Mouse (Mus musculus): ENCODE data around the gene Ankrd13b. TPM values are rescaled to one million over a fixed set of nuclear protein-coding genes. Genes with fewer than 3 reads are reported as not detected.

Gene Ankrd13b
- total RNA-seq, 2 experiments from 2014 or later, result 3.8 TPM; not detected in 1

DNA sequence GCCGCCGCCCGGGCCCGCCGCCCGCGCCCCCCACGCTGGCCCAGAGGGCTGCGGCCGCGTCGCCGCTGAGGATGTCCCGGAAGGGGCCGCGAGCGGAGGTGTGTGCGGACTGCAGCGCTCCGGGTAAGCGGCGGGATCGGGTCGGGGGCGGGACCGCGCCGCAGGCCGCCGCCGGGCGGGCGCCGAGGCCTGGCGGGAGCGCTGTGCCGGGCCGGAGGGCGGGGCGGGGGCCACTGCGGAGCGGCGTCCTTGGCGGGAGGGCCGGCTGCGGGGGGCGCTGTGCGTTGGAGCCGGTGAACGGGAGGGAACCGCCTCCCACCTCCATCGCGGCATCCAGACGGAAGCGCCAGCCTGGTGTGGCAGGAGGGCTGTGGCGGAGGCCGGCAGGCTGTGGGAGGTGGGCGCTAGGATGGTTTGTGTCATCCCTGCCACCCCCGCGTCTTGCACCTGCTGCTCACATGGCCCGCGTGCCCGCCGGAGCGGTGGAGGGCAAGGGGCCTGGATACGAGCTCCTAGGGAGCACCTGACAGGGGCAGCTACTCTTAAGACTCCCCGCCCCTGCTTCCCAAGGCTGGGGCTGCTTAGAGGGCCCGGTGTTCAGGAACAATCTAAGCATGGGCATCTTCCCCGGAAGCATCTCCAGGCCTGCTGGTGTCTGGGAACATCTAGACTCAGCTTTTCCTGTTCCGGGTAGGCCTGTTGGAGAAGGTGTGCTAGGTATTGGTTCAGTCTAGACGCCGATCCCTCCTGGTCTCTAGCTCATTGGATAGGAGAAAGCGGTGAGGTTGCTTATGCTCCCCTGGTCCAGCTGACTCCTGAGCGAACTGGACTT lies 4.2 kb upstream of the Ankrd13b start, which contains the start of gene Git1:
Git1 (plus strand) TSS at position 51 of the 832 bp plus-strand sequence.
- no peak for ATAC-seq (replicated peaks; ENCODE audit: low FRiP score, poor library complexity, severe bottlenecking)

DNA sequence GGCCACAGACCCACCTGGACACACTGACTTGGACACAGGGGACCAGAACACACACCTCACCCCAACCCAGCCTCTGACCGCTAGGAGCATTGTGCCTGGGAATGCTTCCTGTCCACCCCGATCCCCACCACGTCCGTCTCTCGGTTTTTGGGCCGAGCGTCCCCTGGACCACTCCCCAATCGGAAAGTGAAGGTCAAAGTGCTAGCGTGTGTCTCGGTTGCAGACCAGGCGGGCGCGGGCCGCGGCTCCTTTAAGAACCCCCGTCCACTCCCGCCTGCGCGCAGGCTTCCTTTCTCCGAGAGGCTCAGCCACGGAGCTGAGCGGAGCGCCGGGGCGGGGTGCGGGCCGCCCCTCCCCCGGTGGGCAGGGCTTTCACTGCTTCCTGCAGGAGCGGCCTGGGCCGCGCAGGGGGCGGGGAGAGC lies 3.4 kb upstream of the Ankrd13b start:
- ATAC-seq (replicated peaks; ENCODE audit: low FRiP score, poor library complexity, severe bottlenecking), result peak; percentile 86

DNA sequence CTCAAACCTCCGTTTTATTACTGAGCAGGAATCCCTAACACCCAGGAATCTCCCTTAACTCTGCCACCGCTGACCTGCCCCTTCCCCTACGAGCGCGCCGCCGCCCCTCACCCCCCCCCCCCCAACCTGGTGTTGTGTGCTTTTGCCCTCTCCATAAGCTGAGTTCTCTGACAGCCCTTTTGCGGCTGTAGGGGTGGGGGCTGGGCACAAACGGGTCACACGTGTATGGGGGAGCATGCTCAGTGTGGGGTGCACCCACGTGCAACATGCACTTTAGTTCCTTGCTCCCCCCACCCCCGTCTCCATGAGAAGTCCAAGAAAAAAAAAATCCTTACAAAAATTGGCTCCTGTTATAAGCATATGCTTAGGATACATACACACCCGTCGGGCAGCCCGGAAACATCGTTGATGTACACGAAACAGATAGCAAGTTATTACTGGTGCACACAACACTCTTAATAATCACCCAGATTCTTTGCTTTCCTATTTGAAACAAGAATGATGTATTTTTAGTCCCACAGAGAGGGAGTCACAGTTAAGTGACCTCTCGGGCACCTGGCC lies 2.9 kb upstream of the Ankrd13b start:
- no peak for ATAC-seq (replicated peaks; ENCODE audit: low FRiP score, poor library complexity, severe bottlenecking)

DNA sequence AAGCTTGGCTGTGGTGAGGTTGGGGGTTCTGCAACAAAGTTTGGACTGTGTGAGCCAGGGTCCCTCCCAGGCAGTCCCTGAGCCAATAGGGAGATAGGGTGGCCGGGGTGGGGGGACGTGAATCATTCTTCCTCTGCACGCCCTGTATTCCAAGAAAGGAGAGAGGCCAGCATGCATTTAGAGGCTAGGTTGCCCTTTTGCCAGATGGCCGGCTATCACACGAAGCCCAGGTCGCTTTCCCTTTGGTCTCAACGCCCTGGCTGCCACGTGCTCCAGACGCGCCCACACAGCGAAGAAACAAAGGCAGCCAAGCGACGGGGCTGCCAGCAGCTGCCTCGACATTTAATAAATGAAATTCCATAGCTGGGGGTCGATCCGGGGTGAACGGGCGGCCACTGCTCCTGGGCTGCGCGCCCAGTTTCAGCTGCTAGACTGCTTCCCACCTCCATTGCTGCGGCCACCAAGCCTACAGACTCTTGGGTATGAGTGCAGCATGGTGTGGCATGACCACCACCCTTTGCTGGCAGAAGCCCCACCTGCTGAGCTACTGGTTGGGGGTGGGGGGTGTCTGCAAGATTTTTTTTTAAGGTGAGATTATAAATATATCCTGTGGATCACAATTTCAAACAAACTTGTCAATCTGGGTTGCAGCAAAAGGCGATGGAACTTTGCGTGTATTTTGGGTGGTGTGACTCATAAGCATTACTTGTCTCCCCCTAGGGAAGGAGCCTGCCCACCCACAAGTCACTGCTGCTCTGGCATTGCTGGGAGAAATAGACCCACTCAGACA lies 2.2 kb upstream of the Ankrd13b start:
- no peak for ATAC-seq (replicated peaks; ENCODE audit: low FRiP score, poor library complexity, severe bottlenecking)

DNA sequence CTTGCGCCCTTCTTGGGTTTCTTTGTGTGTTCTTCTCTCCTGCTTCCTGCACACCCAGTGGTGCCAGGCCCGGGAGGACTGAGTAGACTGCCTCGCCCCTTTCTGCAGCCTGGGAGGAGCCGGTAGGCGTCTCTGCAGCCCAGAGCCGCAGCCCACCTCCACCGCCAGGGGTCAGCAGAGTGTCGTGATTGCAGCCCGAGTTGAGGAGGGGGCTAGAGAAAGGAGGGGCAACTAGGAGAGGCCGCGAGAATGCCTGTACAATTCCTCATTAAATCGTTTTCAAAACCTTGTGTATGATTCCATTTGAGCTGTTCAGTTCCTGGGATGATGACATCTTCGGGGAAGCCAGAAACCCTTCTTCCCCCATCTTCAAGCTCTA lies 1.6 kb upstream of the Ankrd13b start:
- peak; percentile 76 for ATAC-seq (replicated peaks; ENCODE audit: low FRiP score, poor library complexity, severe bottlenecking)

DNA sequence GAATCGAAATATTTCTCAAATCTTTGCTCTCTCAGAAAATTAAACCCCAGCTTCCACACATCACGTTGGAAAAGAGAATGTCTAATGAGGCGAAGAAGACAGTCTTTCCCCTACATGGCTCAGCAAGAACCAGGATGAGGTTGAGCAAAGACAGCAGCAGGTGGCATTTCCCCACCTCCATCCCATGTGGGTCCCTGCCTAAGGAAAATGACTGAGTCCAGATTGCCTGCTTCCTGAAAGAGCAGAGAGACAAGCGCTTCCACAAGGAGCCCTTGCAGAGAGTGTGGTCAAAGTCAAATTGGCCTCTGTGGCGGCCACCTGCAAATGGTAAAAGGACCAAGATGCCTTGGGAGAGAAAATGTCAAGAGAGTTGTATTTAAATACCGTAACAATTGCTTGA lies 973 bp upstream of the Ankrd13b start:
- ATAC-seq (replicated peaks; ENCODE audit: low FRiP score, poor library complexity, severe bottlenecking), result no peak

DNA sequence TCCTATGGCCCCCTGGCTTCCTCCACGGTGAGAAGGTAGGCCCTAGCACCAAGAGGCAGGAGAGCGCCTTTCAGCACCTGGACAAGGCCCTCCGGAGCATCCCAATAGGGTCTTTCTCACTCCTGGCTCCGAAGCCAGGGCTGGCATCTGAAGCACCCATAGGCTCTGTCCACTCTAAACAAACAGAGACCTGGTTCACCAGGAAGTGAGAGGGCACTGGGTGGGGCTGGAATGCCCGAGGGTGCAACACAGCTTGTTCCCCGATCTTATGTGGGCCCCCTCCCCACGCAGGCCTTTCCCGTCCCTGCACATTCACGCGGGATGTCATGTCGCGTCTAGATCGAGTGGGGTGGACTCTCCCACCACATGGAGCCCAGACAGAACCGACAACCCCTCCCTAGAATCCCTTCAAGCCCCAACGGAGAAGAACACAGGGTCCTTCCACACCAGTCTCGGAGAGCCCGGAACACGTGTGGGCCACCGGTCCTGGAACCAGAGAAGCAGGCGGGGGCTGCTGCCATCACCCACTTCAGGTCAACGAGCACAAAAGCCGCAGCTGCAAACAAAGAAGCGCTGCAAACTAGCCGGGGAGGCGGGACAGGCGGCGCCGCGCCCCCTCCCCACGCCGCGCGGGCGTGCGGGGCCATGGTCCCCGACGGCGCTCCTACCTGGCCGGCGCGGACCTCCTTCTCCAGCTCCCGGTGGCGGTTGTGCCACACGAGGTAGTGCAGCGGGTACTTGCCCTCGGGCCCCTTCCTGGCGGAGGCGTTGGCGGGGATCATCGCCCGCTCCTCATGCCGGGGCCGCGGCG lies 502 bp downstream of the Ankrd13b start:
- no peak for ATAC-seq (replicated peaks; ENCODE audit: low FRiP score, poor library complexity, severe bottlenecking)

DNA sequence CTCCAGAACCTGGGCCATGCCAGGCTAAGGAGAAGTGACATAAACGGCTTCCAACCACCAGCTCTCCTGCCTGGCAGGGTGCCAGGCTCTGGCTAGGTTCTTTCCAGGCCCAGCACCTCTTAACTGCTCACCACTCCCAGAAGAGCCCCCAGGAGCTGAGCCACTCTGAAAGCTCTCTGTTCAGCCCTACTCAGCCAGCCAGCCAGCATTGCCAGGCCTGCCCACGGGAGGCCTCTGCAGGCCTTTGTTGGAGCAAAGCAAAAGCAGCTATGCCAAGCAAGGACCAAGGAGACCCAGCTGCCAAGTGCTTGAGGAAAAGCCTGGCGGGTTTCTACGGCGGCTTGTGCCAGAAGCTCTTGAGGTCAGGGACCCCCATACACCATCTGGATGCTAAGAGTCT lies 2.7 kb downstream of the Ankrd13b start:
- no peak for ATAC-seq (replicated peaks; ENCODE audit: low FRiP score, poor library complexity, severe bottlenecking)

DNA sequence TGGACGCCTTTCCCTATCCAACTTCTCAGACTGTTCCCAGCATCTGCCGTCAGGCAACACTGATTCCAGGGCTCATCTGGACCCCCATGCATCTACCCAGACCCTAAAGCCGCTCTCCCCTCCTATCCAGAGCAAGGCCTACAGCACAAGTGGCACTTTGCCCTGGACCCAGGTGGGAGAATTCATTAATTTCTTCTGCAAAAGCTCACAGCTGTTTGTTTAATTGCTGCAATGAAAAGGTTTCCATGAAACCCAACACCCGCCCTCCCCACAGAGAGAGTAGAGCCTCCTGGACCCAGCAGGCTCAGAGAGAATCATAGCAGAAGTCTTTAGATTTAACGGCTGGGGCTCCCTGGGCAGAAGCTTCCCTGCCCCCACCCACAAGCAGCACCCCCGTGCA lies 4.2 kb downstream of the Ankrd13b start:
- ATAC-seq (replicated peaks; ENCODE audit: low FRiP score, poor library complexity, severe bottlenecking), result no peak

DNA sequence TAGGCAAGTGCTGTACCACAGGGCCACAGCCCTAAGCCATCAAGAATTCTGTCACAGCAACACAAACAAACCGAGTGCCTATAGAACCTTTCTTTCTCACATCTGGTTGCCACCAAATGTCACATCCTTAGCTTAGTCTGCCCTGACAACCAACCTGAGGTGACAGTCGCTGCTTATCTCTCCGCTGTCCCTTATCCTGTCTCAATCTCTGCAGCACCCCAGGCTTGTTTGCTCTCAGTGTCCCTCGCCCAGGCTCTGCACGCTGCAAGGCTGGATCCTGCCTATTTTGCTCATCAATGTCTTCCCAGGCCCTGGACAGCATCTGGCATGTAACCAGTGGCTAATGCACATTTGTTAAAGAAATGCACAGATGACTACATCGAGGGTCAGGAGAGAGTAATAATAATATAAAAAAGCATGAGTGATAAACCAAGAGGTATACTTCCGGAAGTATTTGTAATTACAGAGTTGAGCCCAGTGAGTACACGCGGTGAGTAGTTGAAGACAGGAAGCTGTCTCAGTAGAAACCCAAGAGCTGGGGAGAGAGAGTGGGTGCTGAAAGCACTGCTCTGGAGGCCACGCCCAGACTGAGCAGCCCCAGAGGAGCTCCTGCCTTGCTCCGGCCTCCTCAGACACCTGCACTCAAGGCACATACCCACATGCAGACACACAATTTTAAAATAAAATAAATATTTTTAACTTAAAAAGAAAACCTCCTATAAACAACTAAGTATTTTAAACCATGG lies 5.8 kb downstream of the Ankrd13b start:
- no peak for ATAC-seq (replicated peaks; ENCODE audit: low FRiP score, poor library complexity, severe bottlenecking)

DNA sequence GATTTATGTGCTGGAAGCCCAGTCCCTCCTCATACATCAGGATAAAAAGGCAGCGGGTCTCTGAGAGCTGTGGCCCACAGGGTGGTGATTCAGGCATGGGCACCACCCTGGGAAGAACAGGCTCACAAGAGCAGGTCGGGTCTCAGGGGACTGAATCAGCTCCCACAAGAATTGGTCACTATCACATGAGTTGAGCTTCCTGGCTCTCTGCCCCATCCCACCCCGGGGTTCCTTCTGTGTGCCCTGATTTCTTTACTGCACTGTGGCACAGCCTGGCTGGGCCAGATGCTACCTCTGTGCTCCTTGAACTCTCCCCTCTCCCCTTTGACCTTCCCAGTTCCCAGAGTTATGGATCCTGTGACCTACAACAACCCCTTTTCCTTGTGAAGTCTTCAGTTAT lies 6.4 kb downstream of the Ankrd13b start:
- ATAC-seq (replicated peaks; ENCODE audit: low FRiP score, poor library complexity, severe bottlenecking), result no peak

DNA sequence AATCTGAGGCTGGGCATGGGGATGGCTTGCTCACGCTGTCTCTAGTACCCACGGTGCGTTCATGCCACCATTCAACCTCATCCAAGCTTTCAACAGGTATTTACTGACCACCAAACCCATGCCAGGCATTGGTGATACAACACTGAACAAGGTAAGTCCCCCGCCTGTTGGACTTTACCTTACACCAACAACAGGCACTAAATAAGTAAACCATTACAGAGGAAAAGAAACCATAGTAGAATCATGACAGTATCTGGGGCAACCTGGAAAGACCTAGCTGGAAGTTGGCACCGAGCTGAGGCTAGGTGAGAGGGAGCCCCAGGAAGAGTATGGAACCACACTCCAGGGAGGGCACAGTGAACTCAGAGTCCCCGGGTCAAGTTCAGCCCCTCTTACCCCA lies 12.6 kb downstream of the Ankrd13b start:
- no peak for ATAC-seq (replicated peaks; ENCODE audit: low FRiP score, poor library complexity, severe bottlenecking)

DNA sequence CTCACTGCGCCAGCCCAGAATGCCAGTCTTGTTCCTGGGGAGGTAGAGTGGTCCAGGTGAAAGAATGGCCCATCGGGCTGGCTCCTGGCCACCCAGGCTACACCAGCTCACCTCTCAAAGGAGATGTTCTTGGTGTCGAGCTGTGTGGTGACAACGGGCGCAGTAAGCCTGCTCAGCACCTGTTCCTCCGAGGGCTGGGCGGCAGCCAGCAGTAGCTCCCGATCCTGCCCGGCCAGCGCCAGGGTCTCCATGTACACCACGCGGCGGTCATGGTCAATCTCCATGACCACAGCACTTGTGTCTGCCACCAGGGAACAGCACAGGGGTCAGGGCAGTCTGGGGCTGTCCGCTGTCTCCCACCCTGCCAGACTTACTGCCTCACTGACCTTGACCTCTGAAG lies 13.3 kb downstream of the Ankrd13b start:
- ATAC-seq (replicated peaks; ENCODE audit: low FRiP score, poor library complexity, severe bottlenecking), result no peak

DNA sequence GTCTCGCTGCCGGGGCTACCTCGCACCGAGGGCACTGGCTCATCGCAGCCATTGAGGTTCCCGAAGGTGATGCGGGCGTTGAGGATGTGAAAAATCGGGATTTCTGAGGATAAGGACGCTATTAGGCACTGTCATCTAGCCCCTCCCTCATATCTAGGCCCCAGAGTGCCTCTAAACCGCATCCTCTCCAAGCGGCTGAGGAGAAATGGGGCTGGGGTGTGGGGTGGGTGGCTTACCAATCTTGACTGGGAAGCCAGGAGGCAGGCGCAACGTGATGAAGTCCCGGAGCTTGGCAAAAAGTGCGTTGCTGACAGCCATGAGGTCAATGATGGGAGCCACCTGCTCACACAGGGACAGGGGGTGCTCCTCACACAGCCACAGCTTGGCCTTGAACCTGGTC lies 16.7 kb downstream of the Ankrd13b start:
- no peak for ATAC-seq (replicated peaks; ENCODE audit: low FRiP score, poor library complexity, severe bottlenecking)

DNA sequence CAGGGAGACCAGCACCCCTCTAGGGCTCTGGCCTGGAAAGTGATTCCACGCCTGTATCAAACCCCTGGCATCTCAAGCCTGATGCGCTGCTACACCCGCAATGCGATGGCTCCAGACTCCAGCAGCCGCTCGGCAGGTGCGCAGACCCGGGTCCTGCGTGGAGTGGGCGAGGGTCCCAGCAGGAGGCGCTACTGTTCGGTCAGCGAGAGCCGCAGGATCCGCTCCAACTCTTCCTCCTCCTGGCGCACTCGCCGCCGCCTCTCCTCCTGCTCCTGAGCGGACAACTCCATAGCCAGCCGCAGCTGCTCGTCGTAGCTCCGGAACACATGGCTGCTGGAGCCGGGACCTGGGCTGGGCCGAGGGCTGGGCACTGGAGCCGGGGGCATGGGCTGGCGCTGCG lies 18.1 kb downstream of the Ankrd13b start:
- ATAC-seq (replicated peaks; ENCODE audit: low FRiP score, poor library complexity, severe bottlenecking), result no peak

DNA sequence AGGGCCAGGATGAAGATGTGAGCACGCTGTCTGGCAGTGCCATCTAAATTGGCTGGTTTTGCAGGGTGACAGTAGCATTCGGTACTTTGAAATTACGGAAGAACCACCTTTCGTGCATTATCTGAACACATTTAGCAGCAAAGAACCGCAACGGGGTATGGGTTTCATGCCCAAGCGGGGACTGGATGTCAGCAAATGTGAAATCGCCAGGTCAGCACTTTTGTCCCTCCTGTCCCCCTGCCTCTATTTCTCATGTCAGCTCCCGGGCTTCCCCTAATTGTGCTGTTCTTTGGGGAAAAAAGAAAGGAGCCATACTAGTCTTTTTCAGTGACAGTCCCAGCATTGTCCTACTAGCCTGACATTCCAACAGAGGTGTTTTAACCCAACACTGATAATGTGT lies 21.1 kb downstream of the Ankrd13b start:
- ATAC-seq (replicated peaks; ENCODE audit: low FRiP score, poor library complexity, severe bottlenecking), result no peak

DNA sequence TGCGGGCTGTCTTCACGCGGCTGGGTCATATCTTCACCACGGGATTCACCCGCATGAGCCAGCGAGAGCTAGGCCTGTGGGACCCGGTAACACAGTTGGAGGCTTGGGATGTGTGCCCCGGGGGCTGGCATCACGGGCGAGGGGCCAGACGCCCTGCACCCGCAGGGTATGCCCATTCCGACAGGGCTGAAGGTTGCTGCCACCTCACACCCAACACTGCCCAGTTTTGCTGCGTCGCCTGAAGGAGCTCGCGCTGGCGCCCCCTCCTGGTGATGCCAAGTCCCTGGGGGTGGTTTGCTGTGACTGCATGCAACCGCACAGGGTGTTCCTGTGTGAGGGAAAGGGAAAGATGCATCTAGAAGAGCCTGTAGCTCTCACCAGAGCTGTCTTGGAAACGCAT lies 21.7 kb downstream of the Ankrd13b start:
- no peak for ATAC-seq (replicated peaks; ENCODE audit: low FRiP score, poor library complexity, severe bottlenecking)

DNA sequence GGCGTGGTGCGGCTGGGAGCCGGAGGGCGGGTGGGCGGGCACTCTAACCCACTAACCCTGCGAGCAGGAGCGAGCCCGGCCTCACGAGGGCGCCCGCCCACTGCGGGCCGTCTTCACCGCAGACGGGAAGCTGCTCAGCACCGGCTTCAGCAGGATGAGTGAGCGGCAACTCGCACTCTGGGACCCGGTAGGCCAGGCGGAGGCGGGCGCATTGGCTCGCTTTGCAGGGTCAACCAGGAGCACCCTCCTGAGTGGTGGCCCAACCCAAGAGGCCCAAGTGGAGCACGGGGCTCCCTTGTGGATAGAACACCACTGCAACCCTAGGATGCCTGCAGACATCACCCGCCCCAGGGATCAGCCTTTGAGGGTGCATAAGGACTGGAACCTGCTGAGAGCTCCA lies 22.3 kb downstream of the Ankrd13b start:
- ATAC-seq (replicated peaks; ENCODE audit: low FRiP score, poor library complexity, severe bottlenecking), result no peak

DNA sequence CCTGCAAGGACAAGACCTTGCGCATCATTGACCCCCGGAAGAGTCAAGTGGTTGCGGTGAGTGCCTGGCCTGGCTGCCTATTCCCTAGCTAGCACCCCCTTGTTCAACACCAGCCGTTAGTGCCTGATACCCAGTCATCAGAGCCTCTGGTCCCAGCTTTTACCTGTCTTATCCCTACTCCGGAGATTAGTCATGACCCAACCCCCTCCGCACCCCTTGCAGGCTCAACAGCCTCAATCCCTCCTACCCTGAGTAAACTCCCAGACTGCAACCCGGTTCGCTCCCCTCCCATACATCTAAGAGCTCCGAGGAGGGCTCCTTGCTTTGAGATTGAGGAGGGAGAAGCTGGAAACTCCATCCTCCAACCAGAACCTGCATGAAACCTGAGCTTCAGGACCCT lies 22.9 kb downstream of the Ankrd13b start:
- no peak for ATAC-seq (replicated peaks; ENCODE audit: low FRiP score, poor library complexity, severe bottlenecking)

Measured in erythroid progenitor cell, adult 5-6 weeks (primary cell).